Mouse (Mus musculus): Measurements from ENCODE around the gene Il1b. TPM values are rescaled to one million over a fixed set of nuclear protein-coding genes. Genes with fewer than 3 reads are reported as not detected.

Il1b gene
- polyA plus RNA-seq (2015; fragmentation: Nextera tagmentation; extraction: Ambion mirVana): 0.30 TPM in 1 of 2 replicates, not detected in the other

DNA sequence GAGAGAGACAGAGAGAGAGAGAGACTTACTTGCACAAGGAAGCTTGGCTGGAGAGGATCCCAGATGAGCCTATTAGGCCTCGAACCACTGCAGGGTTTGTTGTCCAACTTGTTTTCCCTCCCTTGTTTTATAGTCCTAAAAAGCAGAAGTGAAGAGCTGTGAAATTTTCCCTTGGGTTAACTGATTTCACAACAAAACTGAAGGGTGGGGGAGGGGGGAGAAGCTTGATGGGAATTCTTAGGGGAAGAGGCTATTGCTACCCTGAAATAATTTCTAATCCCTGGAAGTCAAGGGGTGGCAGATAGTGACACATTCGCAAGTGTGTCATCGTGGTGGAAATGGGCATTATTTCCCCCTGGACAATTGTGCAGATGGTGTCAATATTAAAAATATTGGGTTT lies at the start of gene Il1b:
Gene Il1b (minus strand): TSS at position 101 of the 400 bp plus-strand sequence.
- no peak for ATAC-seq (ENCODE audit: low FRiP score, low TSS enrichment)
- no peak within 1 kb of the TSS for H3K27ac ChIP-seq (ENCODE audit: low read length)
- H3K4me2 ChIP-seq (replicated peaks; ENCODE audit: low read depth, low read length): no peak within 1 kb of the TSS
- H3K9ac ChIP-seq (replicated peaks; ENCODE audit: low read length): no peak within 1 kb of the TSS
- WGBS: 92% methylated on average over 3 of the region's 3 CpGs
- H3K9me3 ChIP-seq (ENCODE audit: low read length): no peaks in the 10 kb centered on the region
- no peaks in the 10 kb centered on the region for H3K36me3 ChIP-seq (ENCODE audit: insufficient read depth, low read length)
- H3K4me1 ChIP-seq (ENCODE audit: insufficient read depth, low read length): no peaks in the 10 kb centered on the region
- H3K4me3 ChIP-seq (ENCODE audit: low read length): no peak within 1 kb of the TSS
- no peaks in the 10 kb centered on the region for H3K27me3 ChIP-seq (ENCODE audit: insufficient read depth, low read length)

DNA sequence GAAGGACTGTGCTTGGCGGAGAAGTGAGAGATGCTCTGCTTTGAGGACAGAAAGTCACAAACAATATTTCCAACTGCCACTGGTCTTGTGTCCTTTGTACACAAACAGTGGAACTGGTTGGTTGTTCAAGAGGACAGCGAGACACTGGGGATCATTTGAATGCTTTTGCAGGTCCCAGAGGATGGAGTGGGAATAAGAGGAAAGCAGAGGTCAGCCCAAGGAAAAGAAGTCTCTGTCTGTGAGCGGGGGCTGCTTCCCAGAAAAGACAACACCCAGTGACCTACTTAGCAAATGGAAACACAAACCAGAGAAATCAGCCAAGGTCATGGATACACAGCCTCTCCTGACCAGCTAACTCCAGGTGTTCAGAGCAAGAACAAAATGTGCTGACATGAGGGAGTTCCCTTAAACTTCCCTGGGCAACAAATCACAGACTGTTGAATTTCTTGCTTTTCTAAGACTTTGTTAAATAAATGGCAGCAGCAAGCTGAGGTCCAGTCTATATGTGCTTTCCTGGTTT lies 48.5 kb upstream of the Il1b start:
- Histone ChIP-seq H3K4me2 (replicated peaks; ENCODE audit: low read depth, low read length) (no peak overlapping the region), H3K36me3 (ENCODE audit: insufficient read depth, low read length) (no peaks in the 10 kb centered on the region), H3K27ac (ENCODE audit: low read length) (no peak overlapping the region), H3K4me3 (ENCODE audit: low read length) (no peak overlapping the region), H3K27me3 (ENCODE audit: insufficient read depth, low read length) (no peaks in the 10 kb centered on the region), H3K9ac (replicated peaks; ENCODE audit: low read length) (no peak overlapping the region), H3K9me3 (ENCODE audit: low read length) (no peaks in the 10 kb centered on the region), H3K4me1 (ENCODE audit: insufficient read depth, low read length) (no peaks in the 10 kb centered on the region)
- WGBS: 74% methylated on average over 3 of the region's 3 CpGs
- no peak for ATAC-seq (ENCODE audit: low FRiP score, low TSS enrichment)

DNA sequence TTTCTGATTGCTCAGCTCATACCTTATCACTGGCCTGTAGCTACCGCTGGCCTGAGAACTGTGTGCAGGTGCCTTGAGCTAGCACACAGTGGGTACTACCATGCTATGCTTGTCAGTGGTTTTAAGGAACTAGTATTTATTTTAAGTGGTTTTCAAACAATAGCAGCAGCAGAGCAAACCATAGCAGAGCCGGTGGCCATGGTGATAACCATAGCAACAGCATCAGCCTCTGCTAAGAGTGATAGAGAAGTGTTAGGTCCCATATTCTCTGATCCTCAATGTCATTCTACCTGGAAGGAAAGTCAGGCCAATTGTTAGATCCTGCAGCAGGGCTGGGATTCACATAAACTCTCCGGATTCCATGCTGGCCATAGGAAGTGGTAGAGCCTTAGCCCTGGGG lies 43.7 kb upstream of the Il1b start:
- WGBS: 89% methylated on average over 3 of the region's 3 CpGs
- Histone ChIP-seq H3K27ac (ENCODE audit: low read length) (no peak overlapping the region), H3K9me3 (ENCODE audit: low read length) (no peaks in the 10 kb centered on the region), H3K36me3 (ENCODE audit: insufficient read depth, low read length) (no peaks in the 10 kb centered on the region), H3K4me2 (replicated peaks; ENCODE audit: low read depth, low read length) (no peak overlapping the region), H3K4me1 (ENCODE audit: insufficient read depth, low read length) (no peaks in the 10 kb centered on the region), H3K9ac (replicated peaks; ENCODE audit: low read length) (no peak overlapping the region), H3K27me3 (ENCODE audit: insufficient read depth, low read length) (no peaks in the 10 kb centered on the region), H3K4me3 (ENCODE audit: low read length) (no peak overlapping the region)
- no peak for ATAC-seq (ENCODE audit: low FRiP score, low TSS enrichment)

DNA sequence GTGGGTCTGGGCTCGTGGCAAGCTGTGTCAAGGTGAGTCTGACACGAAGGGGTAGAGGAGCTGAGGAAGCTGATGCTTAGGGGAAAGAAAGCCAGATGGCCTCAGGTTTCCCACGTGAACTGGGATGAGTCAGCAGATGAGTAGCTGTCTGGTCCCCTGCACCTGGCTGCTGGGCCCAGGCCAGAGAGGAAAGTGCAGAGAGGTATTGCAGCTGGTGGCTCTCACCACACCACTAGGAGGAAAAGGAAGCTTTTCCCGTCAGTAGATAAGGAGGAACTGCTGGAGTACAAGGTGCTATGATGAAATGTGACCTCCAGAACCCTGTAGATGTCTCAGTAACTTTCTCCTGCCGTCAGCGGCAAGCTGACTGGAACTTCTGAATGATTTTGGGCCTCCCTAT lies 42.5 kb upstream of the Il1b start:
- Histone ChIP-seq H3K4me2 (replicated peaks; ENCODE audit: low read depth, low read length) (no peak overlapping the region), H3K4me3 (ENCODE audit: low read length) (no peak overlapping the region), H3K27ac (ENCODE audit: low read length) (no peak overlapping the region), H3K9ac (replicated peaks; ENCODE audit: low read length) (no peak overlapping the region), H3K36me3 (ENCODE audit: insufficient read depth, low read length) (no peaks in the 10 kb centered on the region), H3K4me1 (ENCODE audit: insufficient read depth, low read length) (no peaks in the 10 kb centered on the region), H3K27me3 (ENCODE audit: insufficient read depth, low read length) (no peaks in the 10 kb centered on the region), H3K9me3 (ENCODE audit: low read length) (no peaks in the 10 kb centered on the region)
- WGBS: 61% methylated on average over 6 of the region's 6 CpGs
- no peak for ATAC-seq (ENCODE audit: low FRiP score, low TSS enrichment)

DNA sequence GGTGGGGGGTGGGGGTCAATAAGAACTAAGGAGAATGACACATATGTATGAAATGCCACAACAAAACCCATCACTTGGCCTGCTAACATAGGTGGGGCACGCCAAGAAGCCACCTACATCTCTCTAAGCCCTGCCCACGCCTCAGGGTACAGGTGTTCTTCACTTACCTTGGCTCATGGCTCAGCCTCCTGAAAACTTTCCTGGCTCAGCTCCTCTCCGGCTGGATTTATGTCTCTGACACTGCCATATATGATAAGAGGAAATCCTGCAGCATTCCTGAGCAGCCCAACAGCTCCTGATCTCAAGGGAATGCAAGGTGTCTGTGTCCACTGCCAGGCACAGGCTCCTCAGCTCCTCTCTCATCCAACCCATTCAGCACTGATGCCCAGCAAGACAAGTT lies 40.7 kb upstream of the Il1b start:
- H3K36me3 ChIP-seq (ENCODE audit: insufficient read depth, low read length): no peaks in the 10 kb centered on the region
- H3K27me3 ChIP-seq (ENCODE audit: insufficient read depth, low read length): no peaks in the 10 kb centered on the region
- ATAC-seq (ENCODE audit: low FRiP score, low TSS enrichment): no peak
- WGBS: 79% methylated on average over 3 of the region's 3 CpGs
- no peak overlapping the region for H3K4me2 ChIP-seq (replicated peaks; ENCODE audit: low read depth, low read length)
- H3K27ac ChIP-seq (ENCODE audit: low read length): no peak overlapping the region
- no peaks in the 10 kb centered on the region for H3K9me3 ChIP-seq (ENCODE audit: low read length)
- no peak overlapping the region for H3K9ac ChIP-seq (replicated peaks; ENCODE audit: low read length)
- no peaks in the 10 kb centered on the region for H3K4me1 ChIP-seq (ENCODE audit: insufficient read depth, low read length)
- no peak overlapping the region for H3K4me3 ChIP-seq (ENCODE audit: low read length)

DNA sequence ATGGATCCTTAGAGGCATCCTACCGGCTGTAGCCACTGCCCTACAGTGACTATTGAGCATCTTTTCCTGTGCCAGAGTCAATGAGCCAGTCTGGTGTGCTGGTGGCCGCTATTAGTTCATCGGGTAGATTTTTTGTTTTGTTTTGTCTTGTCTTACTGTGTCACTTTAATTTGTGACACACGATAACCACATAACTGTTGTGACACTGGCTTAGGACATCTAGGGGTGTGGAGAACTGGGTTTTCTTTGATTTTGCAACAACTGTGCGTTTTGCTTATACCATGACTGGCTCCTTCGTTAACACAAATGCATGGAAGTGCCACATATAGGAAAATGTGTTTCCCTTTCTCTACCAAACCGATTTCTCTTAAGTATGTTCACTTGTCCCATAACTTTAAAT lies 39.4 kb upstream of the Il1b start:
- no peak for ATAC-seq (ENCODE audit: low FRiP score, low TSS enrichment)
- H3K36me3 ChIP-seq (ENCODE audit: insufficient read depth, low read length): no peaks in the 10 kb centered on the region

DNA sequence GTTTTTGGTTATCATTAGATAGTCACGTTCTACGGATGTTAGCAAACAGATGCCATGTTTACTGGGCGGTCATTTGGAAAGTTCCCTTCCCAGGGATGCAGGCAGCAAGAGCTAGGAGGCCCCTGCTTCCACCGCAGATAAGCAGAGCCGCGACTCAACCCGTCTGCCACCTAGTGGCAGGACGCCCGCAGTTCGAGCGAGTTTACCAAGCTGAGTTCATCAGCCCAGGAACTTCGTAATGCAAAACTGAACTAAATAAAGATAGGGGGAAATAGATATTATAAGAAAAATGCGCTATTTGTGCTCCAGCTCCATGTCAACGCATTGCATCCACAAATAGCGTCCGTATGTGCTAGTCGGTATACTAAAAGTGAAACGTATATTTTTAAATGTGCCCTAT lies 37.5 kb upstream of the Il1b start:
- H3K27ac ChIP-seq (ENCODE audit: low read length): no peak overlapping the region
- peak; percentile 46; the same call in 1 of the 2 replicates for ATAC-seq (ENCODE audit: low FRiP score, low TSS enrichment)
- H3K9ac ChIP-seq (replicated peaks; ENCODE audit: low read length): no peak overlapping the region
- whole genome bisulfite sequencing: 19% methylated on average over 18 of the region's 18 CpGs
- H3K36me3 ChIP-seq (ENCODE audit: insufficient read depth, low read length): no peaks in the 10 kb centered on the region
- no peak overlapping the region for H3K4me3 ChIP-seq (ENCODE audit: low read length)
- H3K4me2 ChIP-seq (replicated peaks; ENCODE audit: low read depth, low read length): no peak overlapping the region
- H3K4me1 ChIP-seq (ENCODE audit: insufficient read depth, low read length): no peaks in the 10 kb centered on the region
- H3K27me3 ChIP-seq (ENCODE audit: insufficient read depth, low read length): no peaks in the 10 kb centered on the region
- H3K9me3 ChIP-seq (ENCODE audit: low read length): no peaks in the 10 kb centered on the region

More for the DNA sequence above, 39.4 kb upstream of the Il1b start:
- Histone ChIP-seq H3K9ac (replicated peaks; ENCODE audit: low read length) (no peak overlapping the region), H3K27me3 (ENCODE audit: insufficient read depth, low read length) (no peaks in the 10 kb centered on the region), H3K9me3 (ENCODE audit: low read length) (no peaks in the 10 kb centered on the region), H3K27ac (ENCODE audit: low read length) (no peak overlapping the region), H3K4me2 (replicated peaks; ENCODE audit: low read depth, low read length) (no peak overlapping the region), H3K4me3 (ENCODE audit: low read length) (no peak overlapping the region), H3K4me1 (ENCODE audit: insufficient read depth, low read length) (no peaks in the 10 kb centered on the region)
- 90% methylated on average over 7 of the region's 7 CpGs for WGBS

DNA sequence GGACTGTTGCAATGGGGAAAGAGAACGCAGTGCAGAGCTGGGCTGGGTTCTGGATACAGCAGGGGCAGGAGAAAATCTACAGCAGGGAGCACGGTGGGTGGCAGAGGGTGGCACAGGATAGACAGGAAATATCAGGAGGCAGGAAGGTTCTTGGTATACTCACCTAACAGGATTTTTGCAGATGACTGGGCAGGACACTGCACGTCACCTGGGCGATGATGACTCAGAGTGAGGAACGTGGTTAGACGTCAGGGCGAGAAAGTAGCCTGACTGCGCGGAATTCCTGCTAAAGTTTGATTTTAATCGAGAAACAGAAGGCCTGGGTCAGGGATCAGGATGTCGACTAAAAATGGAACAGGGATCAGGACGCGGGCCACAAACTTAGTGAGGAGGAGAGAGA lies 36.7 kb upstream of the Il1b start:
- no peaks in the 10 kb centered on the region for H3K36me3 ChIP-seq (ENCODE audit: insufficient read depth, low read length)
- H3K27me3 ChIP-seq (ENCODE audit: insufficient read depth, low read length): no peaks in the 10 kb centered on the region
- ATAC-seq (ENCODE audit: low FRiP score, low TSS enrichment): no peak
- no peaks in the 10 kb centered on the region for H3K4me1 ChIP-seq (ENCODE audit: insufficient read depth, low read length)
- H3K9ac ChIP-seq (replicated peaks; ENCODE audit: low read length): no peak overlapping the region
- H3K9me3 ChIP-seq (ENCODE audit: low read length): no peaks in the 10 kb centered on the region
- H3K4me2 ChIP-seq (replicated peaks; ENCODE audit: low read depth, low read length): no peak overlapping the region
- H3K27ac ChIP-seq (ENCODE audit: low read length): no peak overlapping the region
- WGBS: 91% methylated on average over 13 of the region's 13 CpGs
- no peak overlapping the region for H3K4me3 ChIP-seq (ENCODE audit: low read length)

DNA sequence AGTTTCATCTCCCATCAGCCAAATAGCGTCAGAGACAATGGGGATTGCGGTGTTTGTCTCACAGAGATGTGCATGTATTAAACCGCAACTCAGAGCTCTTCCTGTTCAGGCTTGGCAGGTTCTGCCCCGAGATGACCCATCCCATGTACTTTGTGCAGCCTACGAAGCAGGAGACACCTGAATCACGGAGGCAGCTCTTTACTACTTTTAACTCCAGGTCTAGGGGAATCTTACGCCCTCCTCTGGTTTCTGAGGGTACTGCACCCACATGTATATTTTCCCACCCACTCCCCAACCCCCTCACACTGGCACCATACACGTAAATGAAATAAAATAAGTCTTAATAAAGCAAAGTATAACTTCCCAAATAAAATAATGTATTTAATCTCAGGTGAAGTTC lies 35.6 kb upstream of the Il1b start:
- Histone ChIP-seq H3K9me3 (ENCODE audit: low read length) (no peaks in the 10 kb centered on the region), H3K27ac (ENCODE audit: low read length) (no peak overlapping the region), H3K4me3 (ENCODE audit: low read length) (no peak overlapping the region), H3K9ac (replicated peaks; ENCODE audit: low read length) (no peak overlapping the region), H3K27me3 (ENCODE audit: insufficient read depth, low read length) (no peaks in the 10 kb centered on the region), H3K36me3 (ENCODE audit: insufficient read depth, low read length) (no peaks in the 10 kb centered on the region), H3K4me1 (ENCODE audit: insufficient read depth, low read length) (no peaks in the 10 kb centered on the region), H3K4me2 (replicated peaks; ENCODE audit: low read depth, low read length) (no peak overlapping the region)
- 91% methylated on average over 8 of the region's 8 CpGs for WGBS
- no peak for ATAC-seq (ENCODE audit: low FRiP score, low TSS enrichment)

DNA sequence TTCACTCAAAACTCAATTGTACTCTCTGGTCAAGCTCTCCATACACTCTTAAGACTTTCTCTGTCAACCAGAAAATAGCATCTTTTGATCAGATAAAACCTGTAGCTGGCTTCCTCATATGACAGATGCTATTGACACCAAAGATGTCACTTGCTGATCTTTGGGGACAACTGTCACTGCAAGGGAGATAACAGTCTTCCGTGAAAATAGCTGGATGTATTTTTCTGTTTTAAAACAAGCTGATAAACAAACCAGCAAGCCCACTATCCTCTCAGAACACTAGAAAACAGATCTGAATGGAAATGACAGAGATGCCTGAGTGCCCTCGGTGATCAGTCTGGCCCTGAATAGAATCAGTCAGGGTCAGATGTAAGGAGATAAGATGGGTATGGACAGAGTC lies 32.8 kb upstream of the Il1b start:
- Histone ChIP-seq H3K27me3 (ENCODE audit: insufficient read depth, low read length) (no peaks in the 10 kb centered on the region), H3K9ac (replicated peaks; ENCODE audit: low read length) (no peak overlapping the region), H3K4me1 (ENCODE audit: insufficient read depth, low read length) (no peaks in the 10 kb centered on the region), H3K4me3 (ENCODE audit: low read length) (no peak overlapping the region), H3K9me3 (ENCODE audit: low read length) (no peaks in the 10 kb centered on the region), H3K36me3 (ENCODE audit: insufficient read depth, low read length) (no peaks in the 10 kb centered on the region), H3K4me2 (replicated peaks; ENCODE audit: low read depth, low read length) (no peak overlapping the region), H3K27ac (ENCODE audit: low read length) (no peak overlapping the region)
- 91% methylated on average over 2 of the region's 2 CpGs for WGBS
- no peak for ATAC-seq (ENCODE audit: low FRiP score, low TSS enrichment)

Data from kidney, embryonic 16.5 days (tissue).